In genomic region chr16:3745656-3746055, GRCm38 (mm10) we compare ENCODE assay signal across 9 mouse cellular contexts. TPM values are rescaled to one million over a fixed set of nuclear protein-coding genes. Genes with fewer than 3 reads are reported as not detected.
A peak's percentile ranks its signal among the peaks of the same experiment; 100 is the strongest.
DNase-seq lines count a peak whose midpoint lies in the region; ATAC-seq and TF ChIP-seq lines count a peak whose summit lies in the region.
"Had no signal": no experiment of that assay in that cellular context is flagged by ENCODE, and none has a peak within 500 bp of the region (broad histone marks: within the 10 kb centered on the region; RNA-seq: fewer than 3 reads in every experiment).

No protein-coding gene starts in this region.

- no peak overlapping the region for H3K27ac ChIP-seq in forebrain, embryonic 14.5 days (ENCODE audit: low read depth, low read length)
- no peak overlapping the region for H3K27ac ChIP-seq in liver, embryonic 14.5 days

- H3K9ac ChIP-seq in forebrain, embryonic 14.5 days (ENCODE audit: low read length) = peak overlapping the region; percentile 8; the same call in 1 of the 2 replicates
- H3K9ac ChIP-seq in liver, embryonic 14.5 days (replicated peaks) = peak overlapping the region; percentile 75

- TF ChIP-seq CTCF in E14TG2a.4 (conservative IDR thresholded peaks at IDR 0.05; ENCODE audit: low read length) = no peak
- TF ChIP-seq CTCF in liver, embryonic 14.5 days (IDR thresholded peaks at IDR 0.05; ENCODE audit: low read depth) = no peak

- peaks cover 30% of the 10 kb centered on the region for H3K4me1 ChIP-seq in erythroblast, embryonic 14.5 days (ENCODE audit: control insufficient read depth)
- peaks cover 56% of the 10 kb centered on the region for H3K4me1 ChIP-seq in E14TG2a.4 (replicated peaks; ENCODE audit: low read depth, low read length)
- H3K4me1 ChIP-seq in forebrain, embryonic 14.5 days (ENCODE audit: control insufficient read depth, insufficient read depth, low read length) = peaks cover 12% of the 10 kb centered on the region
- H3K4me1 ChIP-seq in liver, embryonic 14.5 days (replicated peaks; ENCODE audit: control insufficient read depth in 2 of 2, insufficient read depth in 2 of 2, low read length in 1 of 2) = peaks cover 13 to 18% of the 10 kb centered on the region in 2 experiments

- no peak for TF ChIP-seq EP300 in liver, embryonic 14.5 days (IDR thresholded peaks at IDR 0.05; ENCODE audit: low read depth)

- no peak for ATAC-seq in erythroblast, adult 5-6 weeks (replicated peaks; ENCODE audit: low FRiP score, poor library complexity, severe bottlenecking)
- no peak for ATAC-seq in forebrain, embryonic 14.5 days
- no peak for ATAC-seq in liver, embryonic 14.5 days (ENCODE audit: insufficient read depth)
- ATAC-seq in erythroid progenitor cell, adult 5-6 weeks (replicated peaks; ENCODE audit: low FRiP score, poor library complexity, severe bottlenecking) = no peak

- peak overlapping the region; percentile 75 for H3K4me3 ChIP-seq in erythroblast, embryonic 14.5 days (replicated peaks)
- peak overlapping the region; percentile 99 for H3K4me3 ChIP-seq in E14TG2a.4 (replicated peaks; ENCODE audit: low read length)
- H3K4me3 ChIP-seq in forebrain, embryonic 14.5 days (ENCODE audit: low read depth, low read length) = 0 out of 2 replicates have a peak overlapping the region, but pooled peaks have one; percentile 8
- H3K4me3 ChIP-seq in liver, embryonic 14.5 days (ENCODE audit: insufficient read depth in 1 of 2, low read depth in 2 of 2, low read length in 2 of 2) = peak overlapping the region; percentile 86 to 89

- H3K36me3 ChIP-seq in erythroblast, embryonic 14.5 days (ENCODE audit: control insufficient read depth) = peaks cover 47% of the 10 kb centered on the region
- H3K36me3 ChIP-seq in E14TG2a.4 (ENCODE audit: insufficient read depth, low read length) = peaks cover 53% of the 10 kb centered on the region
- H3K36me3 ChIP-seq in forebrain, embryonic 14.5 days (ENCODE audit: control insufficient read depth, insufficient read depth, low read length) = peaks cover 38% of the 10 kb centered on the region
- H3K36me3 ChIP-seq in liver, embryonic 14.5 days (replicated peaks; ENCODE audit: control insufficient read depth, insufficient read depth, low read depth) = peaks cover 30% of the 10 kb centered on the region

- H3K4me2 ChIP-seq in forebrain, embryonic 14.5 days (ENCODE audit: low read length) = peak overlapping the region; percentile 93
- H3K4me2 ChIP-seq in liver, embryonic 14.5 days (ENCODE audit: low read depth) = peak overlapping the region; percentile 76

- H3K27me3 ChIP-seq in erythroblast, embryonic 14.5 days (ENCODE audit: control insufficient read depth) = no peaks in the 10 kb centered on the region; the same call in 1 of the 2 replicates
- H3K27me3 ChIP-seq in E14TG2a.4 (ENCODE audit: insufficient read depth, low read length) = no peaks in the 10 kb centered on the region
- H3K27me3 ChIP-seq in forebrain, embryonic 14.5 days (replicated peaks; ENCODE audit: control insufficient read depth, insufficient read depth, low read length) = no peaks in the 10 kb centered on the region
- H3K27me3 ChIP-seq in liver, embryonic 14.5 days (ENCODE audit: control insufficient read depth, insufficient read depth, low read length) = no peaks in the 10 kb centered on the region

- DNase-seq in forebrain, embryonic 14.5 days (ENCODE audit: low spot score) = no peak
- no peak for DNase-seq in liver, embryonic 14.5 days (ENCODE audit: low read depth in 3 of 3, low spot score in 3 of 3)
- no peak for DNase-seq in right cerebral cortex, postnatal 14 days
- DNase-seq in gastrocnemius, postnatal 4 days (ENCODE audit: low spot score in 2 of 2) = no peak
- DNase-seq: kidney, postnatal 36 days had no signal

- WGBS in forebrain, embryonic 14.5 days = 88% methylated on average over 4 of the region's 4 CpGs
- 59% methylated on average over 4 of the region's 4 CpGs for WGBS in liver, embryonic 14.5 days (ENCODE audit: insufficient replicate concordance)

- H3K9me3 ChIP-seq in erythroblast, embryonic 14.5 days (ENCODE audit: control insufficient read depth, low read length) = peaks cover 15% of the 10 kb centered on the region
- H3K9me3 ChIP-seq in E14TG2a.4 (ENCODE audit: low read length) = no peaks in the 10 kb centered on the region
- peaks cover 26% of the 10 kb centered on the region for H3K9me3 ChIP-seq in forebrain, embryonic 14.5 days (replicated peaks; ENCODE audit: control insufficient read depth, low read length)
- peaks cover 2% of the 10 kb centered on the region for H3K9me3 ChIP-seq in liver, embryonic 14.5 days (ENCODE audit: control insufficient read depth, low read length)

RNA-seq across cellular contexts. Expression of gene Zfp263, which starts 1.8 kb away (rescaled TPM):
- polyA plus RNA-seq in erythroblast, embryonic 14.5 days (2012) = 0.17 and 0.25 TPM in 2 replicates
- total RNA-seq in erythroblast, adult 5-6 weeks (2015; ENCODE audit: low replicate concordance) = 5.4 and 7.5 TPM in 2 replicates
- 5.6 and 6.5 TPM in 2 replicates for total RNA-seq in erythroblast, adult 5-6 weeks (2017; ENCODE audit: low replicate concordance)
- 27.3 and 30.9 TPM in 2 replicates for polyA plus RNA-seq in forebrain, embryonic 14.5 days (2014; fragmentation: Nextera tagmentation; extraction: Ambion mirVana)
- polyA plus RNA-seq in liver, embryonic 14.5 days (2012; rRNA removed) = 2.8 and 4.8 TPM in 2 replicates
- polyA plus RNA-seq in liver, embryonic 14.5 days (2014; fragmentation: Nextera tagmentation; extraction: Ambion mirVana) = 4.5 and 6.8 TPM in 2 replicates
- total RNA-seq in erythroid progenitor cell, adult 5-6 weeks (2015; ENCODE audit: low replicate concordance) = 7.1 and 11.9 TPM in 2 replicates
- 5.9 and 17.5 TPM in 2 replicates for total RNA-seq in erythroid progenitor cell, adult 5-6 weeks (2017; ENCODE audit: low replicate concordance)
- 10 to 100 TPM; 11.4 to 16.0 TPM for total RNA-seq in gastrocnemius, postnatal 4 days (2021)

RNA-seq across cellular contexts. Expression of gene Mefv, which starts 27.8 kb away (rescaled TPM):
- not detected in 2 replicates for polyA plus RNA-seq in erythroblast, embryonic 14.5 days (2012)
- total RNA-seq in erythroblast, adult 5-6 weeks (2015; ENCODE audit: low replicate concordance) = 1.9 and 4.2 TPM in 2 replicates
- 8.4 and 12.0 TPM in 2 replicates for total RNA-seq in erythroblast, adult 5-6 weeks (2017; ENCODE audit: low replicate concordance)
- polyA plus RNA-seq in forebrain, embryonic 14.5 days (2014; fragmentation: Nextera tagmentation; extraction: Ambion mirVana) = not detected in 2 replicates
- 0.14 and 0.21 TPM in 2 replicates for polyA plus RNA-seq in liver, embryonic 14.5 days (2012; rRNA removed)
- 0.27 TPM in 2 replicates for polyA plus RNA-seq in liver, embryonic 14.5 days (2014; fragmentation: Nextera tagmentation; extraction: Ambion mirVana)
- 3.8 TPM in 1 of 2 replicates, not detected in the other for total RNA-seq in erythroid progenitor cell, adult 5-6 weeks (2015; ENCODE audit: low replicate concordance)
- 2.6 and 6.1 TPM in 2 replicates for total RNA-seq in erythroid progenitor cell, adult 5-6 weeks (2017; ENCODE audit: low replicate concordance)
- not detected for total RNA-seq in gastrocnemius, postnatal 4 days (2021)

Comparison
In these comparisons a context has a peak if more than half of its experiments do, and no peak if none do; other contexts are left out.
1. H3K4me3 ChIP-seq: peak in every context shown above with its lines; median percentile 99 in E14TG2a.4; 88 in liver, embryonic 14.5 days; 75 in erythroblast, embryonic 14.5 days; 8 in forebrain, embryonic 14.5 days.